Comparison of ENCODE assay signal across 23 mouse cellular contexts in the genomic region with DNA sequence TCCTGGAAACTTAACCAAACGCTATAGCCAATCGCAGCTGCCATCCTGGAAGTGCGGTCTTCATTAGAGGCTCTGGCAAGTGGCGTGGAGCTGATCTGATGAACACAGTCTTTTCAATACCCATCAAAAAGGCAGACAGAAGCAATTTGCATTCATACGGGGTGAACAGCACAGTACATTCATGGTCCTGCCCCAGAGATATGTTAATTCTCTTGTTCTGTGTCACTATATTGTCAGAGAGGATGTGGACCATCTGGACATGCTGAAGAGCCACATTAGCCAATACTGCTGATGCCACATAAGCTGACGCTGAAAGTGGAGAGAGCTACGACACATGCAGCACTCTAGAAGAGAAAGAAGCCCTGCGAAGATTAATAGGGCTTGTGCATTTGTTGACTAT.
DNase-seq lines count a peak whose midpoint lies in the region; ATAC-seq lines count a peak whose summit lies in the region.
"Had no signal": no experiment of that assay in that cellular context is flagged by ENCODE, and none has a peak within 500 bp of the region (broad histone marks: within the 10 kb centered on the region; RNA-seq: fewer than 3 reads in every experiment).

No protein-coding gene starts in this region.

- H3K9ac ChIP-seq in forebrain, embryonic 13.5 days, result no peak overlapping the region
- no peak overlapping the region for H3K9ac ChIP-seq in forebrain, embryonic 12.5 days
- H3K9ac ChIP-seq in neural tube, embryonic 11.5 days (ENCODE audit: low read length), result no peak overlapping the region
- no peak overlapping the region for H3K9ac ChIP-seq in hindbrain, embryonic 16.5 days (ENCODE audit: low read depth, low read length)
- H3K9ac ChIP-seq: embryonic facial prominence, embryonic 13.5 days; heart, embryonic 15.5 days had no signal

- no peaks in the 10 kb centered on the region for H3K36me3 ChIP-seq in forebrain, embryonic 13.5 days (ENCODE audit: poor library complexity, severe bottlenecking)
- no peaks in the 10 kb centered on the region for H3K36me3 ChIP-seq in forebrain, embryonic 12.5 days (replicated peaks)
- no peaks in the 10 kb centered on the region for H3K36me3 ChIP-seq in neural tube, embryonic 11.5 days (ENCODE audit: control insufficient read depth, insufficient read depth, low read length)
- no peaks in the 10 kb centered on the region for H3K36me3 ChIP-seq in hindbrain, embryonic 16.5 days (ENCODE audit: control insufficient read depth, insufficient read depth, low read length)
- H3K36me3 ChIP-seq: embryonic facial prominence, embryonic 13.5 days; heart, embryonic 15.5 days had no signal

- peak; percentile 33 for DNase-seq in neural tube, embryonic 11.5 days (ENCODE audit: low spot score)
- no peak for DNase-seq in neural tube, embryonic 10.5 days (ENCODE audit: extremely low spot score, low spot score)
- DNase-seq in layer of hippocampus, adult 8-10 months (ENCODE audit: low spot score in 2 of 2), result no peak
- DNase-seq: adrenal gland, postnatal 25 days; cerebellum, adult 18-20 months; cerebellum, postnatal 25 days; gastrocnemius, postnatal 36 days; kidney, postnatal 36 days; lung, adult 18-20 months; lung, postnatal 14 days; right cerebral cortex, postnatal 14 days; thymus, adult 18-20 months; thymus, postnatal 4 days had no signal

- H3K27me3 ChIP-seq in forebrain, embryonic 13.5 days, result no peaks in the 10 kb centered on the region; the same call in 1 of the 2 replicates
- H3K27me3 ChIP-seq in forebrain, embryonic 12.5 days, result peaks cover 9% of the 10 kb centered on the region
- H3K27me3 ChIP-seq in neural tube, embryonic 11.5 days (ENCODE audit: control insufficient read depth, insufficient read depth, low read length), result no peaks in the 10 kb centered on the region
- no peaks in the 10 kb centered on the region for H3K27me3 ChIP-seq in hindbrain, embryonic 16.5 days (replicated peaks; ENCODE audit: control insufficient read depth, insufficient read depth, low read length)
- H3K27me3 ChIP-seq: CH12.LX; embryonic facial prominence, embryonic 13.5 days; heart, embryonic 15.5 days; megakaryocyte, embryonic 14.5 days had no signal

- no peak overlapping the region for H3K4me3 ChIP-seq in forebrain, embryonic 13.5 days
- no peak overlapping the region for H3K4me3 ChIP-seq in forebrain, embryonic 12.5 days (replicated peaks)
- no peak overlapping the region for H3K4me3 ChIP-seq in neural tube, embryonic 11.5 days (ENCODE audit: low read depth, low read length)
- H3K4me3 ChIP-seq in hindbrain, embryonic 16.5 days (ENCODE audit: low read length), result no peak overlapping the region
- H3K4me3 ChIP-seq: embryonic facial prominence, embryonic 13.5 days; heart, embryonic 15.5 days; megakaryocyte, embryonic 14.5 days had no signal

- peak; percentile 76 for ATAC-seq in forebrain, embryonic 13.5 days
- ATAC-seq in forebrain, embryonic 12.5 days (ENCODE audit: low FRiP score), result no peak
- ATAC-seq in neural tube, embryonic 11.5 days (ENCODE audit: insufficient read depth, low FRiP score, low TSS enrichment), result no peak; the same call in 1 of the 2 replicates
- 0 out of 2 replicates have a peak, but pooled peaks have one; percentile 52 for ATAC-seq in hindbrain, embryonic 16.5 days
- ATAC-seq in cerebellum, adult (ENCODE audit: insufficient number of reproducible peaks, low FRiP score, low TSS enrichment), result no peak
- ATAC-seq: intestine, embryonic 16.5 days had no signal

- no peak overlapping the region for H3K27ac ChIP-seq in forebrain, embryonic 13.5 days
- H3K27ac ChIP-seq in forebrain, embryonic 12.5 days, result no peak overlapping the region; the same call in 1 of the 2 replicates
- no peak overlapping the region for H3K27ac ChIP-seq in neural tube, embryonic 11.5 days (ENCODE audit: low read depth, low read length)
- H3K27ac ChIP-seq in hindbrain, embryonic 16.5 days (ENCODE audit: low read depth, low read length), result no peak overlapping the region
- H3K27ac ChIP-seq: embryonic facial prominence, embryonic 13.5 days; heart, embryonic 15.5 days had no signal

- 40% methylated on average over 8 of the region's 8 CpGs for WGBS in forebrain, embryonic 13.5 days
- WGBS in forebrain, embryonic 12.5 days, result 52% methylated on average over 8 of the region's 8 CpGs
- 63% methylated on average over 8 of the region's 8 CpGs for WGBS in neural tube, embryonic 11.5 days
- 45% methylated on average over 8 of the region's 8 CpGs for WGBS in hindbrain, embryonic 16.5 days

- H3K4me1 ChIP-seq in forebrain, embryonic 13.5 days, result peaks cover 11% of the 10 kb centered on the region
- peaks cover 8% of the 10 kb centered on the region for H3K4me1 ChIP-seq in forebrain, embryonic 12.5 days
- H3K4me1 ChIP-seq in neural tube, embryonic 11.5 days (ENCODE audit: control insufficient read depth, insufficient read depth, low read length), result no peaks in the 10 kb centered on the region
- no peaks in the 10 kb centered on the region for H3K4me1 ChIP-seq in hindbrain, embryonic 16.5 days (ENCODE audit: control insufficient read depth, insufficient read depth, low read depth, low read length)
- H3K4me1 ChIP-seq: heart, embryonic 15.5 days; megakaryocyte, embryonic 14.5 days had no signal

- H3K9me3 ChIP-seq in forebrain, embryonic 13.5 days (replicated peaks), result no peaks in the 10 kb centered on the region
- H3K9me3 ChIP-seq in forebrain, embryonic 12.5 days, result no peaks in the 10 kb centered on the region
- H3K9me3 ChIP-seq in neural tube, embryonic 11.5 days (ENCODE audit: control insufficient read depth, low read length), result no peaks in the 10 kb centered on the region
- H3K9me3 ChIP-seq in hindbrain, embryonic 16.5 days (ENCODE audit: control insufficient read depth, low read length), result no peaks in the 10 kb centered on the region
- H3K9me3 ChIP-seq: embryonic facial prominence, embryonic 13.5 days; heart, embryonic 15.5 days had no signal

- no peak overlapping the region; the same call in 1 of the 2 replicates for H3K4me2 ChIP-seq in forebrain, embryonic 13.5 days
- H3K4me2 ChIP-seq in forebrain, embryonic 12.5 days, result no peak overlapping the region
- no peak overlapping the region for H3K4me2 ChIP-seq in neural tube, embryonic 11.5 days (ENCODE audit: low read depth)
- no peak overlapping the region for H3K4me2 ChIP-seq in hindbrain, embryonic 16.5 days (ENCODE audit: low read length)
- H3K4me2 ChIP-seq: embryonic facial prominence, embryonic 13.5 days; heart, embryonic 15.5 days; liver, embryonic 11.5 days had no signal

Comparison
In these comparisons a context has a peak if more than half of its experiments do, and no peak if none do; other contexts are left out.
1. ATAC-seq: peak in forebrain, embryonic 13.5 days (single experiment) and hindbrain, embryonic 16.5 days (single experiment); none in forebrain, embryonic 12.5 days (single experiment), neural tube, embryonic 11.5 days (single experiment) and cerebellum, adult (single experiment).